Mouse (Mus musculus): Measurements from ENCODE around the gene Pcdh15.

GRCm38 (mm10) chr10:74339247-74340160 lies 1240.4 kb downstream of the Pcdh15 start:
- TF ChIP-seq CTCF (IDR thresholded peaks at IDR 0.05; ENCODE audit: borderline replicate concordance, insufficient read depth, low read length): no peak
- no peak for TF ChIP-seq POLR2A (IDR thresholded peaks at IDR 0.05; ENCODE audit: low read depth, low read length)
